Comparison of ENCODE assay signal across 20 mouse cellular contexts in genomic region chr3:135646622-135647021, GRCm38 (mm10). TPM values are rescaled to one million over a fixed set of nuclear protein-coding genes. Genes with fewer than 3 reads are reported as not detected.
A peak's percentile ranks its signal among the peaks of the same experiment; 100 is the strongest.
DNase-seq lines count a peak whose midpoint lies in the region; ATAC-seq and TF ChIP-seq lines count a peak whose summit lies in the region.
"Had no signal": no experiment of that assay in that cellular context is flagged by ENCODE, and none has a peak within 500 bp of the region (broad histone marks: within the 10 kb centered on the region; RNA-seq: fewer than 3 reads in every experiment).

No protein-coding gene starts in this region.

- no peak overlapping the region for H3K27ac ChIP-seq in midbrain, embryonic 11.5 days (ENCODE audit: low read depth, low read length)
- no peak overlapping the region for H3K27ac ChIP-seq in midbrain, embryonic 15.5 days
- no peak overlapping the region for H3K27ac ChIP-seq in hindbrain, embryonic 14.5 days
- H3K27ac ChIP-seq: forebrain, embryonic 13.5 days; gastrocnemius, adult 2 months; heart, embryonic 13.5 days; hindbrain, embryonic 12.5 days; intestine, embryonic 15.5 days had no signal

- no peak for TF ChIP-seq POLR2A in myocyte (IDR thresholded peaks at IDR 0.05; ENCODE audit: insufficient read length, low read depth)

- no peak overlapping the region for H3ac ChIP-seq in myocyte (ENCODE audit: control insufficient read depth, insufficient read length)

- ATAC-seq in cerebellum, adult (ENCODE audit: insufficient number of reproducible peaks, low FRiP score, low TSS enrichment), result peak; percentile 73
- no peak for ATAC-seq in midbrain, embryonic 11.5 days (ENCODE audit: low FRiP score)
- ATAC-seq in midbrain, embryonic 15.5 days (replicated peaks), result no peak
- no peak for ATAC-seq in hindbrain, embryonic 14.5 days (ENCODE audit: low FRiP score)
- ATAC-seq: CD4-positive, CD25-positive, alpha-beta regulatory T cell, adult 4 months; forebrain, embryonic 13.5 days; forebrain, postnatal 0 days; intestine, embryonic 15.5 days had no signal

- no peak for DNase-seq in cerebellum, postnatal 4 days (ENCODE audit: low spot score in 2 of 2)
- DNase-seq in midbrain, embryonic 11.5 days (ENCODE audit: low spot score, missing footprints), result peak; percentile 0
- DNase-seq in cerebellum, adult 9-11 months, result peak; percentile 32
- no peak for DNase-seq in layer of hippocampus, postnatal 25 days (ENCODE audit: extremely low spot score in 1 of 2, low spot score in 1 of 2)
- DNase-seq in hindbrain, embryonic 14.5 days (ENCODE audit: low spot score), result no peak
- DNase-seq: adrenal gland, postnatal 10 days; B cell, adult 2 months; forebrain, postnatal 0 days; gastrocnemius, adult 2 months; gastrocnemius, postnatal 25 days; heart, postnatal 4 days; kidney, adult 18-20 months had no signal

- H3K9ac ChIP-seq in midbrain, embryonic 11.5 days (ENCODE audit: low read length), result no peak overlapping the region
- no peak overlapping the region for H3K9ac ChIP-seq in midbrain, embryonic 15.5 days
- H3K9ac ChIP-seq in hindbrain, embryonic 14.5 days, result no peak overlapping the region
- H3K9ac ChIP-seq: forebrain, embryonic 13.5 days; forebrain, postnatal 0 days; heart, embryonic 13.5 days; hindbrain, embryonic 12.5 days; intestine, embryonic 15.5 days had no signal

- H3K4me2 ChIP-seq in midbrain, embryonic 11.5 days, result no peak overlapping the region
- H3K4me2 ChIP-seq in midbrain, embryonic 15.5 days, result no peak overlapping the region
- H3K4me2 ChIP-seq in myocyte (ENCODE audit: low read depth), result no peak overlapping the region
- H3K4me2 ChIP-seq in hindbrain, embryonic 14.5 days (replicated peaks), result no peak overlapping the region
- H3K4me2 ChIP-seq: forebrain, embryonic 13.5 days; heart, embryonic 13.5 days; hindbrain, embryonic 12.5 days; intestine, embryonic 15.5 days had no signal

- WGBS in midbrain, embryonic 11.5 days, result 100% methylated on average over 1 of the region's 1 CpGs
- WGBS in midbrain, embryonic 15.5 days, result 100% methylated on average over 1 of the region's 1 CpGs
- 100% methylated on average over 1 of the region's 1 CpGs for WGBS in hindbrain, embryonic 14.5 days

- no peaks in the 10 kb centered on the region for H3K79me2 ChIP-seq in myocyte (ENCODE audit: control insufficient read depth, insufficient read depth)

- H3K27me3 ChIP-seq in midbrain, embryonic 11.5 days (ENCODE audit: control insufficient read depth, insufficient read depth, low read length), result no peaks in the 10 kb centered on the region
- no peaks in the 10 kb centered on the region for H3K27me3 ChIP-seq in midbrain, embryonic 15.5 days (replicated peaks)
- no peaks in the 10 kb centered on the region for H3K27me3 ChIP-seq in myocyte (ENCODE audit: control insufficient read depth, insufficient read depth, insufficient read length)
- no peaks in the 10 kb centered on the region for H3K27me3 ChIP-seq in hindbrain, embryonic 14.5 days (ENCODE audit: control insufficient read depth, insufficient read depth, low read length)
- H3K27me3 ChIP-seq: forebrain, embryonic 13.5 days; heart, embryonic 13.5 days; hindbrain, embryonic 12.5 days; intestine, embryonic 15.5 days had no signal

- no peaks in the 10 kb centered on the region for H3K9me3 ChIP-seq in midbrain, embryonic 11.5 days (ENCODE audit: control insufficient read depth, low read length)
- no peaks in the 10 kb centered on the region for H3K9me3 ChIP-seq in midbrain, embryonic 15.5 days
- no peaks in the 10 kb centered on the region for H3K9me3 ChIP-seq in hindbrain, embryonic 14.5 days (ENCODE audit: control insufficient read depth, low read length)
- H3K9me3 ChIP-seq: forebrain, embryonic 13.5 days; heart, embryonic 13.5 days; hindbrain, embryonic 12.5 days; intestine, embryonic 15.5 days had no signal

- H3K4me1 ChIP-seq in midbrain, embryonic 11.5 days (ENCODE audit: control insufficient read depth, insufficient read depth, low read length), result no peaks in the 10 kb centered on the region
- 0 out of 2 replicates have a peak, but pooled peaks cover 4% of the 10 kb centered on the region for H3K4me1 ChIP-seq in midbrain, embryonic 15.5 days
- H3K4me1 ChIP-seq in hindbrain, embryonic 14.5 days (replicated peaks; ENCODE audit: control insufficient read depth, insufficient read depth, low read length), result no peaks in the 10 kb centered on the region; the same call in 1 of the 2 replicates
- H3K4me1 ChIP-seq: intestine, embryonic 15.5 days had no signal

- no peaks in the 10 kb centered on the region for H3K36me3 ChIP-seq in midbrain, embryonic 11.5 days (ENCODE audit: control insufficient read depth, insufficient read depth, low read length)
- H3K36me3 ChIP-seq in midbrain, embryonic 15.5 days (replicated peaks), result 0 out of 2 replicates have a peak, but pooled peaks cover 4% of the 10 kb centered on the region
- peaks cover 33% of the 10 kb centered on the region for H3K36me3 ChIP-seq in myocyte (ENCODE audit: control insufficient read depth, insufficient read depth)
- H3K36me3 ChIP-seq in hindbrain, embryonic 14.5 days (replicated peaks; ENCODE audit: control insufficient read depth, insufficient read depth), result peaks cover 4% of the 10 kb centered on the region

- no peak overlapping the region for H3K4me3 ChIP-seq in midbrain, embryonic 11.5 days (ENCODE audit: low read depth, low read length)
- H3K4me3 ChIP-seq in midbrain, embryonic 15.5 days, result no peak overlapping the region
- H3K4me3 ChIP-seq in myocyte, result no peak overlapping the region
- H3K4me3 ChIP-seq in hindbrain, embryonic 14.5 days (replicated peaks; ENCODE audit: low read length), result no peak overlapping the region
- H3K4me3 ChIP-seq: forebrain, embryonic 13.5 days; gastrocnemius, adult 2 months; heart, embryonic 13.5 days; hindbrain, embryonic 12.5 days; intestine, embryonic 15.5 days had no signal

TF ChIP-seq in myocyte, 11 proteins besides CTCF, POLR2A, EP300 and RAD21:
- TF ChIP-seq MYOD1 (IDR thresholded peaks at IDR 0.05; ENCODE audit: control insufficient read depth in 1 of 3, insufficient read length in 2 of 3, low read depth in 2 of 3) (peak in 2 of 3 experiments; percentile 17 to 64), TCF3 (IDR thresholded peaks at IDR 0.05; ENCODE audit: insufficient read length, low read depth) (no peak)

RNA-seq across cellular contexts. Expression of gene Nfkb1, which starts 44.7 kb away (rescaled TPM):
- 10.5 and 10.8 TPM in 2 replicates for polyA plus RNA-seq in midbrain, embryonic 11.5 days (2014; fragmentation: Nextera tagmentation; extraction: Ambion mirVana)
- polyA plus RNA-seq in midbrain, embryonic 15.5 days (2015; fragmentation: Nextera tagmentation; extraction: Ambion mirVana), result 7.9 and 8.3 TPM in 2 replicates
- 35.3 TPM for polyA plus RNA-seq in myocyte (2012; fragmentation: generic; extraction: Trizol)
- 10 to 100 TPM; 20.5 to 25.2 TPM for total RNA-seq in layer of hippocampus, postnatal 25 days (2021)
- polyA plus RNA-seq in hindbrain, embryonic 14.5 days (2014; fragmentation: Nextera tagmentation; extraction: Ambion mirVana), result 9.1 and 10.2 TPM in 2 replicates

Comparison
In these comparisons a context has a peak if more than half of its experiments do, and no peak if none do; other contexts are left out.
1. DNase-seq: peak in midbrain, embryonic 11.5 days (single experiment) and cerebellum, adult 9-11 months (single experiment); none in cerebellum, postnatal 4 days (0 of 2), layer of hippocampus, postnatal 25 days (0 of 2) and hindbrain, embryonic 14.5 days (single experiment).